Mouse (Mus musculus): ENCODE measurements around the gene Cd59b.
"Not testable (repeated sequence)": the region's sequence is repeated elsewhere in the genome, so short reads cannot be mapped to it uniquely, and the experiment has no call there.

Gene Cd59b

GRCm38 (mm10) chr2:104064152-104064551, 5.5 kb upstream of the Cd59b start:
- no peak for DNase-seq (ENCODE audit: low read depth in 2 of 2, low spot score in 2 of 2)

DNA sequence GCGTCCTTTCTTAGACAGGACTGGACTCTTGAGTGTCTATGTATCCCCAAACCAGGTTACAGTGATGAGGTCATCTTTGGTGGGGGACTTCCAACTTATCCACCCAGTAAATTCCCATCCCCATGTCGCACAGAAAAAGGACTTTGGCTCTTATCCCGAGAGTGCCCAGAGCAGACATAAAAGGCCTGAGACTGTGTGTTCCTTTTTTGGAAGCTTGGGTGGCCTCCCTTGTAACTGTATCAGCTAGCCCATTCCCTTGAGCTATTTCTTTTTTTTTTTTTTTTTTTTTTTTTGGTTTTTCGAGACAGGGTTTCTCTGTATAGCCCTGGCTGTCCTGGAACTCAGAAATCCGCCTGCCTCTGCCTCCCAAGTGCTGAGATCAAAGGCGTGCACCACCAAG, 4.1 kb upstream of the Cd59b start, which contains the start of gene Gm10912:
TSS of gene Gm10912 (plus strand) at position 301 of the 400 bp plus-strand sequence.
- DNase-seq (ENCODE audit: low read depth in 2 of 2, low spot score in 2 of 2): not testable (repeated sequence)

- DNase-seq (ENCODE audit: low read depth in 2 of 2, low spot score in 2 of 2): not testable (repeated sequence)
These were observed 1.2 kb upstream of the Cd59b start, which contains the start of gene Gm10799 for GRCm38 (mm10) chr2:104068450-104068849. Gm10799 (minus strand) TSS chr2:104068550.

GRCm38 (mm10) chr2:104078285-104078684, 8.6 kb downstream of the Cd59b start:
- not testable (repeated sequence) for DNase-seq (ENCODE audit: low read depth in 2 of 2, low spot score in 2 of 2)

DNA sequence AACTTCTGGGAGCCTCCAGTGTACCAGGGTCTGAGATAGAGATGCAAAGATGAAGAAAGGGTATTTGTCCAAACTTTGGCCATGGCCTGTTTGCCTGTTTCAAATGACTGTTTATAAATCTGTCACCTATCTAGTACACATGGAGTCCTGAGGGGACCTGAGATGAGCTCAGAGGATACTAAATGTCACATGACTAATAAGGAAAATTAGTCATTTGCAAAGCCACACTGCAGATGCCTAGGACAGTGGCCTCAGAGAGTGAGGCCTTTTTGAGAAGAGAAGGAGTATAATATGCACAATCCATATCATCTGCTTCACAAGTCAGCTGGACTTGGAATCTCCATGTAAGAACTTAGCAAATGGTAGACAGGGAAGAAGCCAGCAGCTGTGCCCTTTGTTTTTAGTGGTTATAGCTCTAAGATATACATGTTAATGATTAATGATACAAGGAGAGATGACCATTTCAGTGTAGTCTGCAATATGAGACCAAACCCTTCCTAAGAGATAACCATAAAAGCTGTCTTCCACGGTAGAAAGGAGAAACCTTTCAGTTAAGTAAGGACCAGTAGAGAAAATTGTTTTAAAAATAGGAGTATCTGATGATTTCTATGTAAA, 11.9 kb downstream of the Cd59b start:
- DNase-seq (ENCODE audit: low read depth in 2 of 2, low spot score in 2 of 2): not testable (repeated sequence)

DNA sequence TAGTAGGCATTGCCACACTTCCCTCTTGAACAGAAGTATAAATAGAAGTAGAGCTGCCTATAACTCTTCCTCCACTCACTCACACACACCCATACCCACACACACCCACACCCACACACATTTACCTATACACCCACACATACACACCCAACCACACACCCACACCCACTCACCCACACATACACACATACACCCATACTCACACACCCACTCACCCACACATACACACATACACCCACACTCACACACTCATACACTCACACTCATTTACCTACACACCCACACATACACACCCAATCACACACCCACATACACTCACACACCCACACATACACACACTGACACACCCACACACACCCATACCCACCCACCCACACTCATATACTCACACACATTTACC, 12.8 kb downstream of the Cd59b start:
- DNase-seq (ENCODE audit: low read depth in 2 of 2, low spot score in 2 of 2): no peak

GRCm38 (mm10) chr2:104084027-104084426, 14.4 kb downstream of the Cd59b start:
- not testable (repeated sequence) for DNase-seq (ENCODE audit: low read depth in 2 of 2, low spot score in 2 of 2)

DNA sequence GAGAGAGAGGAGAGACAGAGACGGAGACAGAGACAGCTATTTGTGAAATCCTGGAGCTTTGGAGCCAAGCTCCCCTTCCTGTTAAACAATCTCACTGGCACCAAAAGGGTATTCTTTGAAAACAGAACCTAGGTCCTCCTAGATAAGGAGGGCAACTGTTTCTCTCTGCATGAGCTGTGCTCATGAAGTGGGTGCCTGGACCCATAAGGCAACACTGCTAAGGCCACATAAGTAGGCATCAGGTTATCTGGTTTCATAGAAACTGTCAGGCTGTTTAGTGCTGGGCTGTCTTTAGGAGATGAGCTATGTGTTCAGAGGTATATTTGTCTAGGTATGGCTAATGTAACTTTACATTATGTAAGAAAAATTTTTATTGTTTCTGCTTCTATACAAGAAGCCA, 17.9 kb downstream of the Cd59b start:
- DNase-seq (ENCODE audit: low read depth in 2 of 2, low spot score in 2 of 2): not testable (repeated sequence)

GRCm38 (mm10) chr2:104093305-104093704, 23.7 kb downstream of the Cd59b start:
- no peak for DNase-seq (ENCODE audit: low read depth in 2 of 2, low spot score in 2 of 2)

- DNase-seq (ENCODE audit: low read depth in 2 of 2, low spot score in 2 of 2): no peak
These were observed 26.1 kb downstream of the Cd59b start, which contains the start of gene Cd59a for GRCm38 (mm10) chr2:104095741-104096213. Cd59a (plus strand) TSS chr2:104095801.

DNA sequence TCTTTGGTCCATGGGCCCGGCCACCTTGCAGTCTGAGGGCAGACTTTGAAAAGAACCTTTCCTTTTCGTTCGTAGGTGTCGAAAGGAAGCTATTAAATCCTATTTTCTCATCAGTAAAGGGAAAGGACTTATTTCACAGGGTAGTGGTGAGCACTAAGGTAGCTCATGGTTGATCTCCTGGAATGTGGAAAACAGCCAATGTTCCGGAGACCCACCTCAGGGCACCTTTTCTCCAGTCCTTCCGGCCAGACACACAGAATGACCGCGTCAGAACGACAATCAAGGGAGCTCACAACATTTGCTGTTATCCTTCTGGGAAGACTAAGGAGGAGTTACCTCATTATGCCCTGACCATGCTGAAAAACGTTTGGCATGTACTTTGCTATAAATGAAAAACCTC, 26.6 kb downstream of the Cd59b start:
- DNase-seq (ENCODE audit: low read depth in 2 of 2, low spot score in 2 of 2): no peak

DNA sequence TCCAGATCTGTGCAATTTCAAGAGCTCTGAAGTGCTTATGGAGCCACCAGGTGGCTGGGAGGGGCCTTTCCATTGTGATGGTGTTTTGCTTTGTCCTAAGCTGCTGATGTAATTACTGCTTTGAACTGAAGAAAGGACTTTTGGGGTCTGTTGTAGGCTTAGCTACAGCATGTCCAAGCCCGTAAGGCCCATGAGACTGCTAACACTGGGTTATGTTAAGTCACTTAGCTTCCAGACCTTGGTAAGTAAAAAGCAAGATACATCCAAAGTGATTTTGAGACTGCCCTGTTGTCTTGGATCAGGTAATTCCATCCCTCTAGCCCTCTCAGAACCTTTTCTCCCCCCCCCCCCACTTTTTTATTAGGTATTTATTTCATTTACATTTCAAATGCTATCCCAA, 27.1 kb downstream of the Cd59b start:
- DNase-seq (ENCODE audit: low read depth in 2 of 2, low spot score in 2 of 2): not testable (repeated sequence)

- not testable (repeated sequence) for DNase-seq (ENCODE audit: low read depth in 2 of 2, low spot score in 2 of 2)
These were observed 27.7 kb downstream of the Cd59b start for GRCm38 (mm10) chr2:104097396-104097795.

DNA sequence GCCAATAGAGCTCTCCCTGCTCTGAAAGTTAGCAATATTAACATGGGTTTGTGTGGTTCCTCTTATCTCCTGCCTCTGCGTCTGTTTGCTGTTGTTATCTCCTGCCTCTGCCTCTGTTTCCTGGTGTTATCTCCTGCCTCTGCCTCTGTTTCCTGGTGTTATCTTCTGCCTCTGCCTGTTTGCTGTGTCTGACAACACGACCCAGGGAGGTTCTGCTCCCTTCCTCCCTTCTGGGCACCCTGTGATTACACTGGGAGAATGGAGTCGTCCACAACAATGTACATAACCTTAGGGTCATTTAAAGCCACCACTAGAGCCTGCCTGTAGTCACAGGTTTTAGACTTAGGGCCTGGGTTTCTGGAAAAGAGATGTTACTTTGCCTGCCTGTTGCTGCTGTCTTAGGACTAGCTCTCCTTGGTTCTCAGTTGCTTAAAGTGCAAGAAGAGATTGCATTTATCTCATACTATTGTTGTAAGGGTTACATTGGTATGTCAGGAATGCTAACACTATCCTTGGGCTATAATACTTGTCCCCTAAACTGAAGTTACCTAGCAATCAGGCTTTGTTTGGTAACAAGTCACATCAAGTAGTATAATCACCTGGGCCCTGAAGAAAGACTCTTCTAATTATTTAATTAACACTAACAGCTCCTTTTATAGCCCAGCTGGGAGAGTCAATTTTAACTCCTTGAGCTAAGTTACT, 29.0 kb downstream of the Cd59b start:
- no peak for DNase-seq (ENCODE audit: low read depth in 2 of 2, low spot score in 2 of 2)

GRCm38 (mm10) chr2:104099231-104099585, 29.6 kb downstream of the Cd59b start:
- DNase-seq (ENCODE audit: low read depth in 2 of 2, low spot score in 2 of 2): no peak

- no peak for DNase-seq (ENCODE audit: low read depth in 2 of 2, low spot score in 2 of 2)
These were observed 30.3 kb downstream of the Cd59b start for GRCm38 (mm10) chr2:104099946-104100345.

- no peak for DNase-seq (ENCODE audit: low read depth in 2 of 2, low spot score in 2 of 2)
These were observed 35.2 kb downstream of the Cd59b start for GRCm38 (mm10) chr2:104104800-104105199.

DNA sequence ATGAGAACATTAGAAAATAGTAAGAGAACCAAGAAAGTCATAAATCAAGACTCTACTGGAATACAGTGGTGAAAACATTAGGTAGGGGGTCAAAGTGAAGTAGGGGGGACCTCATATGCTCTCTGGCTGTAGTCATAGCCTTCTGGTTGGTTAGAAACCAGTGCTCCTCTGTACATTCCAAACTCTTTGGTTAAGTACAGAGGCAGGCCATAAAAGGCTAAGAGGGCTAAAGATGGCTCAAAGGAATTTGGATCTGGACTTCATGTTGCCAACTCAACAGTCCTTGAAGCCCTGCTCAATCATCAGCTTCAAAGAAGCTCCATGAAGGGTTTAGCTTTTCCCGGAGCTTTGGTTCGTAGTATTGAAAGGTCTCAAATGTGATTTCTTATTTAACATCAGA, 39.4 kb downstream of the Cd59b start:
- not testable (repeated sequence) for DNase-seq (ENCODE audit: low read depth in 2 of 2, low spot score in 2 of 2)

DNA sequence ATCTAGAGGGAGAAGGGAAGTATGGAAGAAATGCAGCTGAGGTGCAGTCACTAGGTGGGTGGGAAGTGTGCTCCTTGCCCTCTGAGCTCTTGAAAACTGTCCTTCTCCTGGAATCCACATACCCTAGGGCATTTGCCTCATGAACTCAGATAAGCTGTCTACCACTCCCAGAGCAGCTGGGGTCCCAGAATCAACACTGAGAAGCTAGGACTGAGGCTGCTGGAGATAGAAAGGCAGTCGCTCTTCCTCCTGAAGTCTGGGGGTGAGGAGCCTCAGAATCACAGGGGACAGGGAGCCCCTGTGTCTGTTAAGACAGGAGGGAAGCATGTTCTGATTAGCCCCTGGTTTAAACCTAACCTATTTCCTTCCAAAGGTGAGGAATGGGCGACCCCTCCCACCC, 39.9 kb downstream of the Cd59b start:
- DNase-seq (ENCODE audit: low read depth in 2 of 2, low spot score in 2 of 2): no peak

DNA sequence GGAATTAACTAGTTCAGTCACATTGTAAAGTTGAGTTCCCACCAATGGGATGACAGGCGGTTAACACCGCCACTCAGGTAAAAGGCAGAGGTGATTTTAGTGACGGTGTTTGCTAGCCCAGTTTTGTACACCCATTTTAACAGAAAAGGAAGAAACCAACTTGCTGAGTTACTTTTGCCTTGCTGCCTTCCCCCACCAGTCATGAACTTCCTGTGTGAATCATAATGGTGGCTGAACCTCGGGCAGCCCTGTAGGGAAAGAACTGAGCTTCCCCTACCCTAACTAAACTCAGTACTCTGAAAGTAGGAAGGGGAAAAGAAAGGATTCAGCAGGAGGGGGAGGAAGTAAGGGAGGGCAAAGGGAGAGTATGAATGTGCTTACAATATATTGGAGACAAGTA, 40.4 kb downstream of the Cd59b start:
- no peak for DNase-seq (ENCODE audit: low read depth in 2 of 2, low spot score in 2 of 2)

- not testable (repeated sequence) for DNase-seq (ENCODE audit: low read depth in 2 of 2, low spot score in 2 of 2)
These were observed 41.6 kb downstream of the Cd59b start for GRCm38 (mm10) chr2:104111170-104111797.

GRCm38 (mm10) chr2:104113563-104113962, 43.9 kb downstream of the Cd59b start:
- DNase-seq (ENCODE audit: low read depth in 2 of 2, low spot score in 2 of 2): not testable (repeated sequence)

All from CD8-positive naive resting alpha-beta T cell, adult 2 months (primary cell).